Mouse (Mus musculus): ENCODE measurements around the gene Rps10.
"Not testable (repeated sequence)": the region's sequence is repeated elsewhere in the genome, so short reads cannot be mapped to it uniquely, and the experiment has no call there.

Gene Rps10

GRCm38 (mm10) chr17:27643756-27644155, 7.3 kb upstream of the Rps10 start:
- no peak for DNase-seq (ENCODE audit: low spot score in 2 of 2)

GRCm38 (mm10) chr17:27643101-27643500, 6.6 kb upstream of the Rps10 start:
- no peak for DNase-seq (ENCODE audit: low spot score in 2 of 2)

GRCm38 (mm10) chr17:27642491-27643062, 6.1 kb upstream of the Rps10 start:
- no peak for DNase-seq (ENCODE audit: low spot score in 2 of 2)

- DNase-seq (ENCODE audit: low spot score in 2 of 2): not testable (repeated sequence)
These were observed 3.4 kb upstream of the Rps10 start for GRCm38 (mm10) chr17:27639851-27640250.

GRCm38 (mm10) chr17:27638921-27639332, 2.5 kb upstream of the Rps10 start:
- DNase-seq (ENCODE audit: low spot score in 2 of 2): no peak

GRCm38 (mm10) chr17:27637333-27637732, 864 bp upstream of the Rps10 start:
- no peak for DNase-seq (ENCODE audit: low spot score in 2 of 2)

GRCm38 (mm10) chr17:27635575-27635903, 930 bp downstream of the Rps10 start:
- DNase-seq (ENCODE audit: low spot score in 2 of 2): not testable (repeated sequence)

- DNase-seq (ENCODE audit: low spot score in 2 of 2): peak; percentile 85 to 87
These were observed 1.4 kb downstream of the Rps10 start, which contains the start of gene RPS10-NUDT3 for GRCm38 (mm10) chr17:27634871-27635574. Gene RPS10-NUDT3 (minus strand): TSS chr17:27635222.

- DNase-seq (ENCODE audit: low spot score in 2 of 2): peak; percentile 68 to 73
These were observed 7.0 kb downstream of the Rps10 start for GRCm38 (mm10) chr17:27629249-27630020.

- DNase-seq (ENCODE audit: low spot score in 2 of 2): no peak
These were observed 8.1 kb downstream of the Rps10 start for GRCm38 (mm10) chr17:27628376-27628775.

- no peak for DNase-seq (ENCODE audit: low spot score in 2 of 2)
These were observed 9.0 kb downstream of the Rps10 start for GRCm38 (mm10) chr17:27627451-27627850.

- no peak for DNase-seq (ENCODE audit: low spot score in 2 of 2)
These were observed 9.8 kb downstream of the Rps10 start for GRCm38 (mm10) chr17:27626681-27627080.

- no peak for DNase-seq (ENCODE audit: low spot score in 2 of 2)
These were observed 10.8 kb downstream of the Rps10 start for GRCm38 (mm10) chr17:27625455-27626251.

- peak; percentile 88 to 89 for DNase-seq (ENCODE audit: low spot score in 2 of 2)
These were observed 12.8 kb downstream of the Rps10 start, which contains the start of gene Nudt3 for GRCm38 (mm10) chr17:27623360-27624326. Gene Nudt3 (minus strand): TSS chr17:27623495.

GRCm38 (mm10) chr17:27622611-27623359, 13.7 kb downstream of the Rps10 start:
- DNase-seq (ENCODE audit: low spot score in 2 of 2): peak; percentile 32 to 45

- DNase-seq (ENCODE audit: low spot score in 2 of 2): peak in 1 of 2 experiments; percentile 21
These were observed 14.6 kb downstream of the Rps10 start for GRCm38 (mm10) chr17:27621705-27622531.

- no peak for DNase-seq (ENCODE audit: low spot score in 2 of 2)
These were observed 15.3 kb downstream of the Rps10 start for GRCm38 (mm10) chr17:27621161-27621560.

- no peak for DNase-seq (ENCODE audit: low spot score in 2 of 2)
These were observed 21.1 kb downstream of the Rps10 start for GRCm38 (mm10) chr17:27615388-27615787.

- DNase-seq (ENCODE audit: low spot score in 2 of 2): no peak
These were observed 23.5 kb downstream of the Rps10 start for GRCm38 (mm10) chr17:27613016-27613415.

Measured in spleen, postnatal 36 days (tissue).